Mouse (Mus musculus) midbrain, embryonic 11.5 days (tissue): ENCODE measurements at regions not wholly inside any gene's neighbourhood (a gene's known extent, or its start where the extent isn't known, plus 50 kb on each side); places are given as distances from the start of the nearest gene placed in this dataset.

Experiments used
- ATAC-seq: fragments of 200-750 bp; cut with Nextera tagmentation; 2 replicates; pipeline ENCODE4 v1.8.0; 2017; ENCODE audit warnings: moderate TSS enrichment, moderate library complexity; ENCODE audit not compliant: low FRiP score
- DNase-seq: peaks from one replicate; pipeline ENCODE4 v3.0.0; 2015; ENCODE audit warnings: low spot score; ENCODE audit errors: missing footprints
- H3K27ac ChIP-seq: fragments of 300-500 bp; sonication (generic); 2 replicates; pipeline ENCODE4 v1.5.1; 2014; ENCODE audit warnings: low read depth, low read length
- H3K27me3 ChIP-seq: fragments of 300-500 bp; sonication (generic); 2 replicates; pipeline ENCODE4 v1.6.1; 2014; ENCODE audit warnings: mild to moderate bottlenecking, low read length, moderate library complexity, mixed read lengths; ENCODE audit not compliant: control insufficient read depth, insufficient read depth
- H3K36me3 ChIP-seq: fragments of 300-500 bp; sonication (generic); 2 replicates; pipeline ENCODE4 v1.6.1; 2014; ENCODE audit warnings: mild to moderate bottlenecking, low read length, moderate library complexity, mixed read lengths; ENCODE audit not compliant: control insufficient read depth, insufficient read depth
- H3K4me1 ChIP-seq: fragments of 300-500 bp; sonication (generic); 2 replicates; pipeline ENCODE4 v1.6.1; 2014; ENCODE audit warnings: low read length; ENCODE audit not compliant: control insufficient read depth, insufficient read depth
- H3K4me2 ChIP-seq: fragments of 300-500 bp; sonication (generic); 2 replicates; pipeline ENCODE4 v1.6.1; 2014; ENCODE audit warnings: mild to moderate bottlenecking, moderate library complexity
- H3K4me3 ChIP-seq: fragments of 300-500 bp; sonication (generic); 2 replicates; pipeline ENCODE4 v1.5.1; 2014; ENCODE audit warnings: low read depth, low read length
- H3K9ac ChIP-seq: fragments of 300-500 bp; sonication (generic); 2 replicates; pipeline ENCODE4 v1.6.1; 2014; ENCODE audit warnings: low read length
- H3K9me3 ChIP-seq: fragments of 300-500 bp; sonication (generic); 2 replicates; pipeline ENCODE4 v1.6.1; 2016; ENCODE audit warnings: low read length; ENCODE audit not compliant: control insufficient read depth
- WGBS: fragments of 180-500 bp; shearing (Covaris S2); extraction: QIAGEN DNeasy Blood & Tissue Kit; methylation state at CpG from one replicate; pipeline ENCODE4 v1.1.7; 2014; 5-methylcytosine and 5-hydroxymethylcytosine counted together

GRCm38 (mm10) chr11:114563172-114563571, 105.2 kb upstream of the Rpl38 start:
- DNase-seq (no peak), ATAC-seq (no peak)
- H3K4me1 ChIP-seq = peaks cover 17% of the 10 kb centered on the region
- no peaks in the 10 kb centered on the region for H3K36me3 ChIP-seq
- H3K4me3 ChIP-seq = no peak overlapping the region
- H3K9ac ChIP-seq = no peak overlapping the region
- WGBS = 84% methylated on average over 9 of the region's 9 CpGs
- H3K4me2 ChIP-seq = no peak overlapping the region
- H3K27me3 ChIP-seq = peaks cover 6% of the 10 kb centered on the region; the same call in 1 of the 2 replicates
- no peaks in the 10 kb centered on the region; the same call in 1 of the 2 replicates for H3K9me3 ChIP-seq
- no peak overlapping the region for H3K27ac ChIP-seq

- no peak overlapping the region for H3K9ac ChIP-seq
- ATAC-seq (no peak), DNase-seq (no peak)
- no peaks in the 10 kb centered on the region for H3K4me1 ChIP-seq
- H3K4me3 ChIP-seq = no peak overlapping the region
- 56% methylated on average over 5 of the region's 5 CpGs for WGBS
- no peak overlapping the region for H3K27ac ChIP-seq
- no peak overlapping the region for H3K4me2 ChIP-seq
- no peaks in the 10 kb centered on the region for H3K27me3 ChIP-seq
- H3K36me3 ChIP-seq = no peaks in the 10 kb centered on the region
- no peaks in the 10 kb centered on the region for H3K9me3 ChIP-seq
Observed at GRCm38 (mm10) chr11:114554576-114554975, 113.7 kb upstream of the Rpl38 start.

- H3K4me1 ChIP-seq = 0 out of 2 replicates have a peak, but pooled peaks cover 2% of the 10 kb centered on the region
- H3K9ac ChIP-seq = no peak overlapping the region
- no peak overlapping the region for H3K4me2 ChIP-seq
- no peaks in the 10 kb centered on the region for H3K9me3 ChIP-seq
- H3K27ac ChIP-seq = no peak overlapping the region
- H3K27me3 ChIP-seq = no peaks in the 10 kb centered on the region
- ATAC-seq = no peak
- no peaks in the 10 kb centered on the region for H3K36me3 ChIP-seq
- H3K4me3 ChIP-seq = no peak overlapping the region
- DNase-seq = no peak
- WGBS = 73% methylated on average over 13 of the region's 13 CpGs
Observed at GRCm38 (mm10) chr11:114553992-114554391, 114.3 kb upstream of the Rpl38 start.

GRCm38 (mm10) chr11:114552176-114552575, 116.1 kb upstream of the Rpl38 start:
- Histone ChIP-seq H3K4me3 (no peak overlapping the region), H3K4me1 (0 out of 2 replicates have a peak, but pooled peaks cover 2% of the 10 kb centered on the region), H3K9ac (no peak overlapping the region), H3K36me3 (no peaks in the 10 kb centered on the region), H3K27ac (no peak overlapping the region), H3K4me2 (no peak overlapping the region), H3K27me3 (no peaks in the 10 kb centered on the region), H3K9me3 (no peaks in the 10 kb centered on the region)
- WGBS = 88% methylated on average over 7 of the region's 7 CpGs
- DNase-seq (no peak), ATAC-seq (no peak)

- no peaks in the 10 kb centered on the region for H3K9me3 ChIP-seq
- H3K4me2 ChIP-seq = no peak overlapping the region
- H3K27ac ChIP-seq = no peak overlapping the region
- H3K9ac ChIP-seq = no peak overlapping the region
- H3K36me3 ChIP-seq = no peaks in the 10 kb centered on the region
- H3K27me3 ChIP-seq = no peaks in the 10 kb centered on the region
- no peak for DNase-seq
- H3K4me1 ChIP-seq = 0 out of 2 replicates have a peak, but pooled peaks cover 2% of the 10 kb centered on the region
- ATAC-seq = no peak
- no peak overlapping the region for H3K4me3 ChIP-seq
- 96% methylated on average over 4 of the region's 4 CpGs for WGBS
Observed at GRCm38 (mm10) chr11:114551262-114551661, 117.1 kb upstream of the Rpl38 start.

- Histone ChIP-seq H3K9me3 (no peaks in the 10 kb centered on the region), H3K27ac (no peak overlapping the region), H3K4me2 (no peak overlapping the region), H3K4me1 (0 out of 2 replicates have a peak, but pooled peaks cover 6% of the 10 kb centered on the region), H3K9ac (no peak overlapping the region), H3K4me3 (no peak overlapping the region), H3K27me3 (no peaks in the 10 kb centered on the region), H3K36me3 (no peaks in the 10 kb centered on the region)
- ATAC-seq = no peak
- no peak for DNase-seq
- WGBS = 79% methylated on average over 5 of the region's 5 CpGs
Observed at GRCm38 (mm10) chr11:114548658-114549057, 119.7 kb upstream of the Rpl38 start.

GRCm38 (mm10) chr11:114544212-114544611, 124.1 kb upstream of the Rpl38 start:
- Histone ChIP-seq H3K4me3 (no peak overlapping the region), H3K4me1 (peaks cover 10% of the 10 kb centered on the region; the same call in 1 of the 2 replicates), H3K9ac (no peak overlapping the region), H3K4me2 (no peak overlapping the region), H3K27ac (no peak overlapping the region), H3K36me3 (no peaks in the 10 kb centered on the region), H3K9me3 (peaks cover 3% of the 10 kb centered on the region; the same call in 1 of the 2 replicates), H3K27me3 (no peaks in the 10 kb centered on the region)
- no peak for DNase-seq
- ATAC-seq = no peak
- 79% methylated on average over 3 of the region's 3 CpGs for WGBS

GRCm38 (mm10) chr11:114542167-114542566, 126.2 kb upstream of the Rpl38 start:
- H3K4me3 ChIP-seq = no peak overlapping the region
- H3K4me1 ChIP-seq = peaks cover 16% of the 10 kb centered on the region
- WGBS = 70% methylated on average over 8 of the region's 8 CpGs
- no peak overlapping the region for H3K27ac ChIP-seq
- H3K9ac ChIP-seq = no peak overlapping the region
- H3K4me2 ChIP-seq = no peak overlapping the region
- H3K27me3 ChIP-seq = no peaks in the 10 kb centered on the region
- no peaks in the 10 kb centered on the region for H3K36me3 ChIP-seq
- DNase-seq (no peak), ATAC-seq (no peak)
- H3K9me3 ChIP-seq = peaks cover 3% of the 10 kb centered on the region; the same call in 1 of the 2 replicates

- no peak for ATAC-seq
- 75% methylated on average over 3 of the region's 3 CpGs for WGBS
- H3K4me2 ChIP-seq = no peak overlapping the region
- no peak for DNase-seq
- no peaks in the 10 kb centered on the region for H3K27me3 ChIP-seq
- peaks cover 3% of the 10 kb centered on the region; the same call in 1 of the 2 replicates for H3K9me3 ChIP-seq
- peaks cover 28% of the 10 kb centered on the region for H3K4me1 ChIP-seq
- H3K36me3 ChIP-seq = no peaks in the 10 kb centered on the region
- H3K9ac ChIP-seq = no peak overlapping the region
- H3K4me3 ChIP-seq = no peak overlapping the region
- H3K27ac ChIP-seq = no peak overlapping the region
Observed at GRCm38 (mm10) chr11:114540503-114540902, 127.8 kb upstream of the Rpl38 start.
